Mouse (Mus musculus) myocyte (in vitro differentiated cells): ENCODE results near the gene Klhdc9.

Experiments
- E2F4 ChIP-seq: IDR thresholded peaks from one replicate; pipeline ENCODE4 v1.6.1; 2011; ENCODE audit warnings: mild to moderate bottlenecking, control low read depth, moderate library complexity; ENCODE audit not compliant: insufficient read depth
- MYOG ChIP-seq, 3 experiments: IDR thresholded peaks; one replicate each; pipeline ENCODE4 v1.6.1; 2011; ENCODE audit warnings: control low read depth in 2 of 3, low read depth in 2 of 3, mild to moderate bottlenecking in 2 of 3; ENCODE audit not compliant: insufficient read length in 2 of 3, control insufficient read depth in 1 of 3, insufficient read depth in 1 of 3
- POLR2A ChIP-seq: IDR thresholded peaks from one replicate; pipeline ENCODE4 v1.6.1; 2011; ENCODE audit warnings: low read depth, mild to moderate bottlenecking, control low read depth, moderate library complexity; ENCODE audit not compliant: insufficient read length
- POLR2AphosphoS2 ChIP-seq: IDR thresholded peaks from one replicate; pipeline ENCODE4 v1.6.1; 2011; ENCODE audit warnings: low read depth, control low read depth; ENCODE audit not compliant: insufficient read length
- TCF12 ChIP-seq: IDR thresholded peaks from one replicate; pipeline ENCODE4 v1.6.1; 2011; ENCODE audit warnings: mild to moderate bottlenecking, control low read depth; ENCODE audit not compliant: poor library complexity, insufficient read depth, severe bottlenecking

DNA sequence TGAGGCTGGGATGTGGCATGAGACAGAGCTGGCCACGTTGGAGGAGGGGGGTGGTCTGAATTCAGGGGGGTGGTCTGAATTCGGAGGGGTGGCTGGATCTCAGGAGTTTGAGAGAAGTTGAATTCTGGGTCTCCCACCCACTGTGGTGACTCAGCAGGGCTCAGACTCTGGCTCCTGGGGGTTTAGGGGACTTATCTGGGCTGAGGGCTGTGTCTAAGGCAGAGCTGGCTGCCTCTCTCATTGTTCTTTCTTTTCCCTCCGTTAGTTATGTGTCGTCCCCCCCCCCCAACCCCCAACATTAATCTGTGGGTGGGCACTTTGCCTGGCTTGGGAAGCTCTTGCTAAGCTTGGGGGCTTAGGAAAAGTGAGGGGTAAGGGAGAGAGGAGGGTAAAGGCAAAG is 13.3 kb upstream of the Klhdc9 start:
- TF ChIP-seq E2F4 (no peak), TCF12 (no peak), POLR2A (no peak), MYOG (IDR thresholded peaks at IDR 0.05; ENCODE audit: control insufficient read depth in 1 of 3, insufficient read depth in 1 of 3, insufficient read length in 2 of 3, low read depth in 2 of 3) (no peak), POLR2AphosphoS2 (no peak)
